Mouse (Mus musculus): Measurements from ENCODE around the gene Angptl2.
"Not testable (repeated sequence)": the region's sequence is repeated elsewhere in the genome, so short reads cannot be mapped to it uniquely, and the experiment has no call there.

The Angptl2 gene

GRCm38 (mm10) chr2:33200368-33201068, 15.4 kb upstream of the Angptl2 start:
- DNase-seq (ENCODE audit: low read depth, low spot score), result peak; percentile 57

GRCm38 (mm10) chr2:33203284-33203683, 12.6 kb upstream of the Angptl2 start:
- DNase-seq (ENCODE audit: low read depth, low spot score), result no peak

GRCm38 (mm10) chr2:33204980-33205379, 10.9 kb upstream of the Angptl2 start:
- no peak for DNase-seq (ENCODE audit: low read depth, low spot score)

- DNase-seq (ENCODE audit: low read depth, low spot score), result no peak
Observed at GRCm38 (mm10) chr2:33205939-33206525, 9.8 kb upstream of the Angptl2 start.

- no peak for DNase-seq (ENCODE audit: low read depth, low spot score)
Observed at GRCm38 (mm10) chr2:33207069-33207468, 8.8 kb upstream of the Angptl2 start.

GRCm38 (mm10) chr2:33208134-33208533, 7.7 kb upstream of the Angptl2 start:
- DNase-seq (ENCODE audit: low read depth, low spot score), result no peak

GRCm38 (mm10) chr2:33210841-33211240, 5.0 kb upstream of the Angptl2 start:
- DNase-seq (ENCODE audit: low read depth, low spot score), result no peak

- DNase-seq (ENCODE audit: low read depth, low spot score), result not testable (repeated sequence)
Observed at GRCm38 (mm10) chr2:33211263-33211662, 4.6 kb upstream of the Angptl2 start.

GRCm38 (mm10) chr2:33215177-33215699, 631 bp upstream of the Angptl2 start:
- no peak for DNase-seq (ENCODE audit: low read depth, low spot score)

GRCm38 (mm10) chr2:33216645-33217424, 966 bp downstream of the Angptl2 start:
- DNase-seq (ENCODE audit: low read depth, low spot score), result no peak

- DNase-seq (ENCODE audit: low read depth, low spot score), result no peak
Observed at GRCm38 (mm10) chr2:33217425-33217794, 1.5 kb downstream of the Angptl2 start.

GRCm38 (mm10) chr2:33218903-33219625, 3.2 kb downstream of the Angptl2 start:
- DNase-seq (ENCODE audit: low read depth, low spot score), result peak; percentile 71

GRCm38 (mm10) chr2:33219637-33220036, 3.8 kb downstream of the Angptl2 start:
- DNase-seq (ENCODE audit: low read depth, low spot score), result peak; percentile 39

- DNase-seq (ENCODE audit: low read depth, low spot score), result no peak
Observed at GRCm38 (mm10) chr2:33220246-33220645, 4.4 kb downstream of the Angptl2 start.

- DNase-seq (ENCODE audit: low read depth, low spot score), result no peak
Observed at GRCm38 (mm10) chr2:33220674-33221338, 4.9 kb downstream of the Angptl2 start.

- DNase-seq (ENCODE audit: low read depth, low spot score), result no peak
Observed at GRCm38 (mm10) chr2:33221339-33221900, 5.6 kb downstream of the Angptl2 start.

GRCm38 (mm10) chr2:33222480-33222879, 6.6 kb downstream of the Angptl2 start:
- DNase-seq (ENCODE audit: low read depth, low spot score), result no peak

- DNase-seq (ENCODE audit: low read depth, low spot score), result no peak
Observed at GRCm38 (mm10) chr2:33223656-33224358, 7.9 kb downstream of the Angptl2 start.

GRCm38 (mm10) chr2:33225921-33226320, 10.1 kb downstream of the Angptl2 start:
- peak; percentile 61 for DNase-seq (ENCODE audit: low read depth, low spot score)

GRCm38 (mm10) chr2:33228077-33228476, 12.2 kb downstream of the Angptl2 start:
- DNase-seq (ENCODE audit: low read depth, low spot score), result no peak

Measured in R1 (cell line).